Mouse (Mus musculus) heart, embryonic 10.5 days (tissue): ENCODE measurements around the gene Aldh3b3. TPM values are rescaled to one million over a fixed set of nuclear protein-coding genes. Genes with fewer than 3 reads are reported as not detected.

Experiments used
- DNase-seq: peaks from one replicate; pipeline ENCODE4 v3.0.0-alpha.2; 2017; ENCODE audit warnings: low spot score
- H3K27ac ChIP-seq: fragments of 300-500 bp; sonication (generic); 2 replicates; pipeline ENCODE4 v1.5.1; 2016; ENCODE audit warnings: mild to moderate bottlenecking
- H3K27me3 ChIP-seq: fragments of 300-500 bp; sonication (generic); 2 replicates; pipeline ENCODE4 v1.6.1; 2016; ENCODE audit warnings: mild to moderate bottlenecking; ENCODE audit not compliant: poor library complexity, insufficient read depth, severe bottlenecking
- H3K36me3 ChIP-seq: fragments of 300-500 bp; sonication (generic); 2 replicates; pipeline ENCODE4 v1.6.1; 2016; ENCODE audit warnings: mild to moderate bottlenecking, moderate library complexity
- H3K4me1 ChIP-seq: fragments of 300-500 bp; sonication (generic); 2 replicates; pipeline ENCODE4 v1.6.1; 2016; ENCODE audit warnings: mild to moderate bottlenecking
- H3K4me3 ChIP-seq: fragments of 300-500 bp; sonication (generic); 2 replicates; pipeline ENCODE4 v1.5.1; 2016; ENCODE audit warnings: mild to moderate bottlenecking, moderate library complexity
- H3K9me3 ChIP-seq: fragments of 300-500 bp; sonication (generic); 2 replicates; pipeline ENCODE4 v1.6.1; 2016; ENCODE audit warnings: mild to moderate bottlenecking, moderate library complexity
- WGBS: fragments of 180-500 bp; shearing (Covaris S2); methylation state at CpG from one replicate; pipeline ENCODE4 v1.1.7; 2016; 5-methylcytosine and 5-hydroxymethylcytosine counted together
- polyA plus RNA-seq: library from polyadenylated mRNA; unstranded; fragments of >200 nt; fragmentation: Nextera tagmentation; extraction: Ambion mirVana; gene quantifications from 2 replicates; pipeline ENCODE4 v1.2.1, GENCODE M21; 2016

Gene Aldh3b3
- polyA plus RNA-seq, 1 experiment from 2014 or later: not detected

GRCm38 (mm10) chr19:3988066-3988465 lies 29.6 kb downstream of the Aldh3b3 start:
- WGBS: 77% methylated on average over 14 of the region's 14 CpGs
- no peak for DNase-seq
- H3K36me3 ChIP-seq: no peaks in the 10 kb centered on the region
- no peak overlapping the region for H3K4me3 ChIP-seq
- no peak overlapping the region; the same call in 1 of the 2 replicates for H3K27ac ChIP-seq
- peaks cover 69% of the 10 kb centered on the region for H3K4me1 ChIP-seq
- no peaks in the 10 kb centered on the region for H3K9me3 ChIP-seq
- 0 out of 2 replicates have a peak, but pooled peaks cover 6% of the 10 kb centered on the region for H3K27me3 ChIP-seq

- H3K9me3 ChIP-seq: no peaks in the 10 kb centered on the region
- H3K36me3 ChIP-seq: no peaks in the 10 kb centered on the region
- DNase-seq: no peak
- WGBS: 84% methylated on average over 4 of the region's 4 CpGs
- no peak overlapping the region for H3K4me3 ChIP-seq
- 0 out of 2 replicates have a peak, but pooled peaks cover 6% of the 10 kb centered on the region for H3K27me3 ChIP-seq
- H3K27ac ChIP-seq: no peak overlapping the region
- peaks cover 62% of the 10 kb centered on the region for H3K4me1 ChIP-seq
Measured at GRCm38 (mm10) chr19:3988750-3989149, 30.3 kb downstream of the Aldh3b3 start.

- Histone ChIP-seq H3K4me3 (no peak overlapping the region), H3K9me3 (no peaks in the 10 kb centered on the region), H3K4me1 (peaks cover 41% of the 10 kb centered on the region), H3K27ac (no peak overlapping the region), H3K27me3 (0 out of 2 replicates have a peak, but pooled peaks cover 6% of the 10 kb centered on the region), H3K36me3 (no peaks in the 10 kb centered on the region)
- no peak for DNase-seq
- 56% methylated on average over 6 of the region's 6 CpGs for WGBS
Measured at GRCm38 (mm10) chr19:3990804-3991203, 32.4 kb downstream of the Aldh3b3 start.

- 84% methylated on average over 3 of the region's 3 CpGs for WGBS
- Histone ChIP-seq H3K27me3 (0 out of 2 replicates have a peak, but pooled peaks cover 6% of the 10 kb centered on the region), H3K9me3 (no peaks in the 10 kb centered on the region), H3K27ac (no peak overlapping the region), H3K4me1 (peaks cover 34% of the 10 kb centered on the region), H3K4me3 (no peak overlapping the region), H3K36me3 (no peaks in the 10 kb centered on the region)
- DNase-seq: no peak
Measured at GRCm38 (mm10) chr19:3991562-3991961, 33.1 kb downstream of the Aldh3b3 start.

- 0 out of 2 replicates have a peak, but pooled peaks cover 6% of the 10 kb centered on the region for H3K27me3 ChIP-seq
- H3K9me3 ChIP-seq: no peaks in the 10 kb centered on the region
- DNase-seq: no peak
- 81% methylated on average over 3 of the region's 3 CpGs for WGBS
- no peaks in the 10 kb centered on the region for H3K36me3 ChIP-seq
- H3K4me1 ChIP-seq: peaks cover 33% of the 10 kb centered on the region
- H3K4me3 ChIP-seq: no peak overlapping the region
- no peak overlapping the region for H3K27ac ChIP-seq
Measured at GRCm38 (mm10) chr19:3991966-3992365, 33.5 kb downstream of the Aldh3b3 start.

GRCm38 (mm10) chr19:3992416-3992815 lies 34.0 kb downstream of the Aldh3b3 start, which contains the start of gene Tbx10:
TSS of gene Tbx10 (plus strand) at chr19:3992752.
- 38% methylated on average over 5 of the region's 5 CpGs for WGBS
- Histone ChIP-seq H3K4me3 (no peak within 1 kb of the TSS), H3K27ac (no peak within 1 kb of the TSS), H3K9me3 (no peaks in the 10 kb centered on the region), H3K27me3 (0 out of 2 replicates have a peak, but pooled peaks cover 6% of the 10 kb centered on the region), H3K4me1 (peaks cover 34% of the 10 kb centered on the region), H3K36me3 (no peaks in the 10 kb centered on the region)
- no peak for DNase-seq

- DNase-seq: no peak
- H3K36me3 ChIP-seq: no peaks in the 10 kb centered on the region
- H3K4me3 ChIP-seq: no peak overlapping the region
- WGBS: 67% methylated on average over 6 of the region's 6 CpGs
- H3K27ac ChIP-seq: no peak overlapping the region
- H3K9me3 ChIP-seq: no peaks in the 10 kb centered on the region
- H3K4me1 ChIP-seq: peaks cover 38% of the 10 kb centered on the region
- 0 out of 2 replicates have a peak, but pooled peaks cover 13% of the 10 kb centered on the region for H3K27me3 ChIP-seq
Measured at GRCm38 (mm10) chr19:3994932-3995331, 36.5 kb downstream of the Aldh3b3 start.

GRCm38 (mm10) chr19:3995505-3995904 lies 37.1 kb downstream of the Aldh3b3 start:
- 0 out of 2 replicates have a peak, but pooled peaks cover 13% of the 10 kb centered on the region for H3K27me3 ChIP-seq
- no peaks in the 10 kb centered on the region for H3K9me3 ChIP-seq
- H3K4me3 ChIP-seq: no peak overlapping the region
- WGBS: 95% methylated on average over 3 of the region's 3 CpGs
- no peak for DNase-seq
- H3K4me1 ChIP-seq: peaks cover 35% of the 10 kb centered on the region
- no peaks in the 10 kb centered on the region for H3K36me3 ChIP-seq
- no peak overlapping the region for H3K27ac ChIP-seq

- H3K27me3 ChIP-seq: 0 out of 2 replicates have a peak, but pooled peaks cover 9% of the 10 kb centered on the region
- no peak overlapping the region for H3K4me3 ChIP-seq
- 64% methylated on average over 7 of the region's 7 CpGs for WGBS
- H3K9me3 ChIP-seq: no peaks in the 10 kb centered on the region
- no peaks in the 10 kb centered on the region for H3K36me3 ChIP-seq
- peaks cover 33% of the 10 kb centered on the region for H3K4me1 ChIP-seq
- H3K27ac ChIP-seq: no peak overlapping the region
- DNase-seq: no peak
Measured at GRCm38 (mm10) chr19:3996106-3996505, 37.7 kb downstream of the Aldh3b3 start.

- H3K36me3 ChIP-seq: no peaks in the 10 kb centered on the region
- H3K9me3 ChIP-seq: no peaks in the 10 kb centered on the region
- peaks cover 37% of the 10 kb centered on the region for H3K4me1 ChIP-seq
- 77% methylated on average over 8 of the region's 8 CpGs for WGBS
- DNase-seq: no peak
- H3K27me3 ChIP-seq: 0 out of 2 replicates have a peak, but pooled peaks cover 7% of the 10 kb centered on the region
- no peak overlapping the region for H3K4me3 ChIP-seq
- H3K27ac ChIP-seq: no peak overlapping the region
Measured at GRCm38 (mm10) chr19:3996747-3997146, 38.3 kb downstream of the Aldh3b3 start.

GRCm38 (mm10) chr19:3997231-3997630 lies 38.8 kb downstream of the Aldh3b3 start:
- Histone ChIP-seq H3K36me3 (no peaks in the 10 kb centered on the region), H3K4me3 (no peak overlapping the region), H3K9me3 (no peaks in the 10 kb centered on the region), H3K27me3 (0 out of 2 replicates have a peak, but pooled peaks cover 7% of the 10 kb centered on the region), H3K4me1 (peaks cover 40% of the 10 kb centered on the region), H3K27ac (no peak overlapping the region)
- WGBS: 44% methylated on average over 8 of the region's 8 CpGs
- DNase-seq: no peak

- no peak overlapping the region for H3K4me3 ChIP-seq
- 0 out of 2 replicates have a peak, but pooled peaks cover 7% of the 10 kb centered on the region for H3K27me3 ChIP-seq
- H3K9me3 ChIP-seq: no peaks in the 10 kb centered on the region
- peaks cover 43% of the 10 kb centered on the region for H3K4me1 ChIP-seq
- H3K36me3 ChIP-seq: no peaks in the 10 kb centered on the region
- 76% methylated on average over 8 of the region's 8 CpGs for WGBS
- no peak for DNase-seq
- no peak overlapping the region; the same call in 1 of the 2 replicates for H3K27ac ChIP-seq
Measured at GRCm38 (mm10) chr19:3998335-3998734, 39.9 kb downstream of the Aldh3b3 start.

GRCm38 (mm10) chr19:3999121-3999730 lies 40.8 kb downstream of the Aldh3b3 start:
- peaks cover 6% of the 10 kb centered on the region for H3K36me3 ChIP-seq
- H3K27ac ChIP-seq: peak overlapping the region; percentile 97; the same call in 1 of the 2 replicates
- 76% methylated on average over 9 of the region's 9 CpGs for WGBS
- H3K4me3 ChIP-seq: peak overlapping the region; percentile 82
- H3K4me1 ChIP-seq: peaks cover 51% of the 10 kb centered on the region
- 0 out of 2 replicates have a peak, but pooled peaks cover 7% of the 10 kb centered on the region for H3K27me3 ChIP-seq
- H3K9me3 ChIP-seq: no peaks in the 10 kb centered on the region
- DNase-seq: no peak
